Mouse (Mus musculus): ENCODE measurements around the gene Slc9b1. TPM values are rescaled to one million over a fixed set of nuclear protein-coding genes. Genes with fewer than 3 reads are reported as not detected.

Gene Slc9b1
- polyA plus RNA-seq, 1 experiment from 2014 or later: not detected

GRCm38 (mm10) chr3:135315720-135316425, 32.0 kb upstream of the Slc9b1 start:
- Histone ChIP-seq H3K4me3 (replicated peaks; ENCODE audit: low read length) (no peak overlapping the region), H3K36me3 (ENCODE audit: control insufficient read depth, insufficient read depth) (no peaks in the 10 kb centered on the region), H3K27me3 (replicated peaks; ENCODE audit: control insufficient read depth, insufficient read depth, low read length) (no peaks in the 10 kb centered on the region), H3K9me3 (ENCODE audit: control insufficient read depth, low read length) (no peaks in the 10 kb centered on the region), H3K27ac (ENCODE audit: low read length) (no peak overlapping the region), H3K4me2 (ENCODE audit: low read length) (no peak overlapping the region), H3K4me1 (replicated peaks; ENCODE audit: control insufficient read depth, insufficient read depth, low read length) (no peaks in the 10 kb centered on the region), H3K9ac (replicated peaks; ENCODE audit: low read depth, low read length) (no peak overlapping the region)
- 93% methylated on average over 9 of the region's 9 CpGs for WGBS
- ATAC-seq: no peak

- H3K4me2 ChIP-seq (ENCODE audit: low read length): no peak overlapping the region
- no peak overlapping the region for H3K27ac ChIP-seq (ENCODE audit: low read length)
- 89% methylated on average over 11 of the region's 11 CpGs for WGBS
- no peak overlapping the region for H3K9ac ChIP-seq (replicated peaks; ENCODE audit: low read depth, low read length)
- H3K36me3 ChIP-seq (ENCODE audit: control insufficient read depth, insufficient read depth): no peaks in the 10 kb centered on the region
- no peak for ATAC-seq
- no peaks in the 10 kb centered on the region for H3K4me1 ChIP-seq (replicated peaks; ENCODE audit: control insufficient read depth, insufficient read depth, low read length)
- no peak overlapping the region for H3K4me3 ChIP-seq (replicated peaks; ENCODE audit: low read length)
- no peaks in the 10 kb centered on the region for H3K9me3 ChIP-seq (ENCODE audit: control insufficient read depth, low read length)
- H3K27me3 ChIP-seq (replicated peaks; ENCODE audit: control insufficient read depth, insufficient read depth, low read length): no peaks in the 10 kb centered on the region
These were observed 29.5 kb upstream of the Slc9b1 start for GRCm38 (mm10) chr3:135318331-135318730.

- H3K27ac ChIP-seq (ENCODE audit: low read length): no peak overlapping the region
- H3K36me3 ChIP-seq (ENCODE audit: control insufficient read depth, insufficient read depth): no peaks in the 10 kb centered on the region
- H3K4me1 ChIP-seq (replicated peaks; ENCODE audit: control insufficient read depth, insufficient read depth, low read length): no peaks in the 10 kb centered on the region
- ATAC-seq: no peak
- H3K4me3 ChIP-seq (replicated peaks; ENCODE audit: low read length): no peak overlapping the region
- no peak overlapping the region for H3K9ac ChIP-seq (replicated peaks; ENCODE audit: low read depth, low read length)
- H3K27me3 ChIP-seq (replicated peaks; ENCODE audit: control insufficient read depth, insufficient read depth, low read length): no peaks in the 10 kb centered on the region
- 39% methylated on average over 6 of the region's 6 CpGs for WGBS
- no peaks in the 10 kb centered on the region for H3K9me3 ChIP-seq (ENCODE audit: control insufficient read depth, low read length)
- H3K4me2 ChIP-seq (ENCODE audit: low read length): no peak overlapping the region
These were observed 23.5 kb upstream of the Slc9b1 start for GRCm38 (mm10) chr3:135324354-135324753.

- Histone ChIP-seq H3K27ac (ENCODE audit: low read length) (no peak overlapping the region), H3K4me1 (replicated peaks; ENCODE audit: control insufficient read depth, insufficient read depth, low read length) (no peaks in the 10 kb centered on the region), H3K9ac (replicated peaks; ENCODE audit: low read depth, low read length) (no peak overlapping the region), H3K27me3 (replicated peaks; ENCODE audit: control insufficient read depth, insufficient read depth, low read length) (no peaks in the 10 kb centered on the region), H3K36me3 (ENCODE audit: control insufficient read depth, insufficient read depth) (no peaks in the 10 kb centered on the region), H3K9me3 (ENCODE audit: control insufficient read depth, low read length) (no peaks in the 10 kb centered on the region), H3K4me2 (ENCODE audit: low read length) (no peak overlapping the region), H3K4me3 (replicated peaks; ENCODE audit: low read length) (no peak overlapping the region)
- no peak for ATAC-seq
- WGBS: 85% methylated on average over 6 of the region's 6 CpGs
These were observed 20.7 kb upstream of the Slc9b1 start for GRCm38 (mm10) chr3:135327176-135327575.

- Histone ChIP-seq H3K9me3 (ENCODE audit: control insufficient read depth, low read length) (no peaks in the 10 kb centered on the region), H3K36me3 (ENCODE audit: control insufficient read depth, insufficient read depth) (no peaks in the 10 kb centered on the region), H3K4me2 (ENCODE audit: low read length) (no peak overlapping the region), H3K27me3 (replicated peaks; ENCODE audit: control insufficient read depth, insufficient read depth, low read length) (no peaks in the 10 kb centered on the region), H3K4me3 (replicated peaks; ENCODE audit: low read length) (no peak overlapping the region), H3K9ac (replicated peaks; ENCODE audit: low read depth, low read length) (no peak overlapping the region), H3K4me1 (replicated peaks; ENCODE audit: control insufficient read depth, insufficient read depth, low read length) (no peaks in the 10 kb centered on the region), H3K27ac (ENCODE audit: low read length) (no peak overlapping the region)
- no peak for ATAC-seq
- WGBS: 63% methylated on average over 2 of the region's 2 CpGs
These were observed 20.2 kb upstream of the Slc9b1 start for GRCm38 (mm10) chr3:135327601-135328000.

- no peaks in the 10 kb centered on the region for H3K27me3 ChIP-seq (replicated peaks; ENCODE audit: control insufficient read depth, insufficient read depth, low read length)
- ATAC-seq: no peak
- 43% methylated on average over 3 of the region's 3 CpGs for WGBS
- H3K9ac ChIP-seq (replicated peaks; ENCODE audit: low read depth, low read length): no peak overlapping the region
- H3K4me1 ChIP-seq (replicated peaks; ENCODE audit: control insufficient read depth, insufficient read depth, low read length): no peaks in the 10 kb centered on the region
- H3K27ac ChIP-seq (ENCODE audit: low read length): no peak overlapping the region
- no peaks in the 10 kb centered on the region for H3K9me3 ChIP-seq (ENCODE audit: control insufficient read depth, low read length)
- H3K4me2 ChIP-seq (ENCODE audit: low read length): no peak overlapping the region
- H3K4me3 ChIP-seq (replicated peaks; ENCODE audit: low read length): no peak overlapping the region
- no peaks in the 10 kb centered on the region for H3K36me3 ChIP-seq (ENCODE audit: control insufficient read depth, insufficient read depth)
These were observed 19.3 kb upstream of the Slc9b1 start for GRCm38 (mm10) chr3:135328560-135328959.

GRCm38 (mm10) chr3:135332691-135333090, 15.1 kb upstream of the Slc9b1 start:
- Histone ChIP-seq H3K4me3 (replicated peaks; ENCODE audit: low read length) (no peak overlapping the region), H3K4me2 (ENCODE audit: low read length) (no peak overlapping the region), H3K27ac (ENCODE audit: low read length) (no peak overlapping the region), H3K4me1 (replicated peaks; ENCODE audit: control insufficient read depth, insufficient read depth, low read length) (no peaks in the 10 kb centered on the region), H3K36me3 (ENCODE audit: control insufficient read depth, insufficient read depth) (no peaks in the 10 kb centered on the region), H3K9me3 (ENCODE audit: control insufficient read depth, low read length) (no peaks in the 10 kb centered on the region), H3K9ac (replicated peaks; ENCODE audit: low read depth, low read length) (no peak overlapping the region), H3K27me3 (replicated peaks; ENCODE audit: control insufficient read depth, insufficient read depth, low read length) (no peaks in the 10 kb centered on the region)
- ATAC-seq: no peak

GRCm38 (mm10) chr3:135333763-135334162, 14.1 kb upstream of the Slc9b1 start:
- ATAC-seq: no peak
- Histone ChIP-seq H3K27me3 (replicated peaks; ENCODE audit: control insufficient read depth, insufficient read depth, low read length) (no peaks in the 10 kb centered on the region), H3K4me1 (replicated peaks; ENCODE audit: control insufficient read depth, insufficient read depth, low read length) (no peaks in the 10 kb centered on the region), H3K36me3 (ENCODE audit: control insufficient read depth, insufficient read depth) (no peaks in the 10 kb centered on the region), H3K4me3 (replicated peaks; ENCODE audit: low read length) (no peak overlapping the region), H3K4me2 (ENCODE audit: low read length) (no peak overlapping the region), H3K27ac (ENCODE audit: low read length) (no peak overlapping the region), H3K9ac (replicated peaks; ENCODE audit: low read depth, low read length) (no peak overlapping the region), H3K9me3 (ENCODE audit: control insufficient read depth, low read length) (no peaks in the 10 kb centered on the region)
- WGBS: 36% methylated on average over 4 of the region's 4 CpGs

GRCm38 (mm10) chr3:135349022-135349421, 1.2 kb downstream of the Slc9b1 start:
- ATAC-seq: no peak
- H3K4me1 ChIP-seq (replicated peaks; ENCODE audit: control insufficient read depth, insufficient read depth, low read length): no peaks in the 10 kb centered on the region
- H3K9ac ChIP-seq (replicated peaks; ENCODE audit: low read depth, low read length): no peak overlapping the region
- no peak overlapping the region for H3K27ac ChIP-seq (ENCODE audit: low read length)
- no peaks in the 10 kb centered on the region for H3K36me3 ChIP-seq (ENCODE audit: control insufficient read depth, insufficient read depth)
- no peaks in the 10 kb centered on the region for H3K9me3 ChIP-seq (ENCODE audit: control insufficient read depth, low read length)
- no peaks in the 10 kb centered on the region for H3K27me3 ChIP-seq (replicated peaks; ENCODE audit: control insufficient read depth, insufficient read depth, low read length)
- H3K4me3 ChIP-seq (replicated peaks; ENCODE audit: low read length): no peak overlapping the region
- H3K4me2 ChIP-seq (ENCODE audit: low read length): no peak overlapping the region

- WGBS: 95% methylated on average over 3 of the region's 3 CpGs
- no peak for ATAC-seq
- H3K27ac ChIP-seq (ENCODE audit: low read length): no peak overlapping the region
These were observed 4.0 kb downstream of the Slc9b1 start for GRCm38 (mm10) chr3:135351857-135352256.

More at GRCm38 (mm10) chr3:135351857-135352256, 4.0 kb downstream of the Slc9b1 start:
- Histone ChIP-seq H3K9me3 (ENCODE audit: control insufficient read depth, low read length) (no peaks in the 10 kb centered on the region), H3K4me2 (ENCODE audit: low read length) (no peak overlapping the region), H3K4me3 (replicated peaks; ENCODE audit: low read length) (no peak overlapping the region), H3K9ac (replicated peaks; ENCODE audit: low read depth, low read length) (no peak overlapping the region), H3K36me3 (ENCODE audit: control insufficient read depth, insufficient read depth) (no peaks in the 10 kb centered on the region), H3K27me3 (replicated peaks; ENCODE audit: control insufficient read depth, insufficient read depth, low read length) (no peaks in the 10 kb centered on the region), H3K4me1 (replicated peaks; ENCODE audit: control insufficient read depth, insufficient read depth, low read length) (no peaks in the 10 kb centered on the region)
